Mouse (Mus musculus): ENCODE measurements around the gene Fam129a. TPM values are rescaled to one million over a fixed set of nuclear protein-coding genes. Genes with fewer than 3 reads are reported as not detected.

Fam129a gene
- polyA plus RNA-seq, 1 experiment from 2014 or later: 1.3 TPM

DNA sequence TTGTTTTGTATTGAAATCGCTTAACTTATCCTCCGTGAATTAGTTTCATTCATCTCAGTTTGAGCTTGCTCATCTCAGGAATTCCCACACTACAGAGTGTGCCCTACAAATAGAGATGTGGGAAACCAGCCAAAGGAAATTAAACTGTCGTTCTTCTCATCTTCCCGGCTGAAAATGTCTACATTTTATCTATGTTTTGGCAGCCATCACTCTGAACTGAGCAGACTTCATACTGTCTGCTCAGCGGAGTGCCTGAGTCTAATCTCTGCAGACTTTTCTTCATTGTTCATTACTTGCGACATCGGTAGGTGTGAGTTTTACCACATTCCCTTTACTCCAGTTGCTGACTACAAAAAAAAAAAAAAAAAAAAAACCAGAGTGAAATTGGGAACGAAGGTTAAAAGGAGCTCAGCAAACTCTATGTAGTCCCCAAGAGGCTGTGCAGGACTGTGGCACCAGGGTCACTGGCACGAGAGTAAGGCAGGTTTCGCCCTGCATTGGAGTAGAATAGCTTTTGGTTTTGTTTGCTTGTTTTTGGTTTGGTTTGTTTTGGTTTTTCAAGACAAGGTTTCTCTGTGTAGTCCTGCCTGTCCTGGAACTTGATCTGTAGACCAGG lies 43.4 kb downstream of the Fam129a start:
- WGBS: 82% methylated on average over 10 of the region's 10 CpGs
- H3K27me3 ChIP-seq (ENCODE audit: control insufficient read depth, insufficient read depth, low read length): no peaks in the 10 kb centered on the region
- no peak for ATAC-seq (replicated peaks; ENCODE audit: low FRiP score)

DNA sequence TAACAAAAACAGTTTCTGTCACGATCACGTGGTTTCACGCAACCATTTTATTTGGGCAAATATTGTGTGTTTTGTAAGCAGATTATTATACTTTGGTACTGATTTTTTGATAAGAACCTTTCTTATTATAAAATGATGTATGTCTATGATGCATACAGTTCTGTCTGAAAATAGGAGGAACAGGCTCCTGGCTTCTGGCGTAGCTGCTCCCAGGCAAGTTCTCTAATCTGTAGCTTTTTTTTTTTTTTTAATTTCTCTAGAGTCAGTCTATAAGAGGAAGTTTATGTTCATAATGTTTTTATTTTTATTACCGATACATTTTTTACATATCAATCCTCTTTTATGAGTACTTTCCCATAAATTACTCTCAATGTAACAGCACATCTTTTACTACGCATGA lies 44.6 kb downstream of the Fam129a start:
- no peak for ATAC-seq (replicated peaks; ENCODE audit: low FRiP score)
- no peak overlapping the region for H3K4me2 ChIP-seq (ENCODE audit: low read depth, low read length, severe bottlenecking)
- no peaks in the 10 kb centered on the region for H3K9me3 ChIP-seq (ENCODE audit: control insufficient read depth, low read length)
- no peak for DNase-seq (ENCODE audit: low spot score)
- WGBS: 95% methylated on average over 6 of the region's 6 CpGs
- no peaks in the 10 kb centered on the region for H3K4me1 ChIP-seq (replicated peaks; ENCODE audit: control insufficient read depth, insufficient read depth, low read length)
- no peaks in the 10 kb centered on the region for H3K36me3 ChIP-seq (ENCODE audit: control insufficient read depth, insufficient read depth, low read length)
- H3K4me3 ChIP-seq (ENCODE audit: low read depth, low read length): no peak overlapping the region
- no peaks in the 10 kb centered on the region for H3K27me3 ChIP-seq (ENCODE audit: control insufficient read depth, insufficient read depth, low read length)
- H3K27ac ChIP-seq (ENCODE audit: low read depth, low read length): no peak overlapping the region
- no peak overlapping the region for H3K9ac ChIP-seq (ENCODE audit: low read length)

More for the DNA sequence above, 43.4 kb downstream of the Fam129a start:
- no peak overlapping the region for H3K4me2 ChIP-seq (ENCODE audit: low read depth, low read length, severe bottlenecking)
- H3K4me1 ChIP-seq (replicated peaks; ENCODE audit: control insufficient read depth, insufficient read depth, low read length): no peaks in the 10 kb centered on the region
- H3K4me3 ChIP-seq (ENCODE audit: low read depth, low read length): no peak overlapping the region
- no peaks in the 10 kb centered on the region for H3K9me3 ChIP-seq (ENCODE audit: control insufficient read depth, low read length)
- no peak for DNase-seq (ENCODE audit: low spot score)
- H3K9ac ChIP-seq (ENCODE audit: low read length): no peak overlapping the region
- H3K27ac ChIP-seq (ENCODE audit: low read depth, low read length): no peak overlapping the region
- H3K36me3 ChIP-seq (ENCODE audit: control insufficient read depth, insufficient read depth, low read length): no peaks in the 10 kb centered on the region

DNA sequence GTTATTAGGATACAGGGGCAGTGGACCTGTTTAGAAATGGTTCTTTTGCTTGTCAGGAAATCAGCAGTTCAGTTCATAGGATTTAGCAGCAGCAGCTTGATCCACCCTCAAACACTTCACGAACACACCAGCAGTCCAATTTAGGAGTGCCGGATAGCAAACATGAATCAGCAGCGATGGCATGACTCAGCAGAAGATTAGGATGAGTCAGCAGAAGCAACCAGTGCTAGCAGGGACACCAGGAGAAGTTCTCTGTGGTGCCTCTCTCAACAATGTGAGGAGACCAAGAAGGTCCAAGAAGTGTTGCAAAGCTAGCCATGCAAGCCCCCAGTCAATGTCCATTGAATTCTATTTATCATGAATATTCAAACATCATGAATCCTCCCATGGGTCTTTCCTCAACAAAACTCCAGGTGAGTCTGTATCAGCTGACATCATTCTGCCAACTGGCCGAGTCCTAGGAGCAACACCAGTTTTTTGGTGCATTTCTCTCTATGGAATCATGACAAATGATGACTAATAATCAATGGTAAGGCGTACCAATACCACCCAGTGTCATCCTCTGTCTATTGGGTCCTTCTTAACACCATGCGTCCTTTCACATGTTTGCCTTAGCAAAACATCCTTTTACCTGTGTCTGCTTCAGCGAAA lies 45.7 kb downstream of the Fam129a start:
- Histone ChIP-seq H3K4me2 (ENCODE audit: low read depth, low read length, severe bottlenecking) (no peak overlapping the region), H3K4me1 (replicated peaks; ENCODE audit: control insufficient read depth, insufficient read depth, low read length) (no peaks in the 10 kb centered on the region), H3K4me3 (ENCODE audit: low read depth, low read length) (no peak overlapping the region), H3K27ac (ENCODE audit: low read depth, low read length) (no peak overlapping the region), H3K36me3 (ENCODE audit: control insufficient read depth, insufficient read depth, low read length) (no peaks in the 10 kb centered on the region), H3K9ac (ENCODE audit: low read length) (no peak overlapping the region), H3K9me3 (ENCODE audit: control insufficient read depth, low read length) (no peaks in the 10 kb centered on the region), H3K27me3 (ENCODE audit: control insufficient read depth, insufficient read depth, low read length) (no peaks in the 10 kb centered on the region)
- no peak for ATAC-seq (replicated peaks; ENCODE audit: low FRiP score)
- WGBS: 86% methylated on average over 7 of the region's 7 CpGs
- DNase-seq (ENCODE audit: low spot score): no peak

DNA sequence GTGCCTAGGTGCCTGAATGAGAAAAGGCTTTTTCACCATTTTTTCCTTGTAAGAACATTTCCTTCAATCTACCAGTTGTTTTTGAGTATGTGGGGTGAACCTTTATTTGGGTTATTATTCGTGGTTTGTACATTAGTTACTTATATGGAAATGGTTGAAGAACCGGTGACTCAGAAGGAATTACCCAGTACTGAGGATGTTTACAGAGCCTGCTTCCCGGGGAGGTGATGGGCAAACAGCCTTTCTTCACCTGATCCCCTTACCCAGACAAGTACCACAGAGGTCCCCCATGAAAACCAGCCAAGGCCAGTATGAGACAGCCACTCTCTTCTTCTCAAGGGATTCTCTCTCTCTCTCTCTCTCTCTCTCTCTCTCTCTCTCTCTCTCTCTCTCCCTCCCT lies 47.3 kb downstream of the Fam129a start:
- H3K27me3 ChIP-seq (ENCODE audit: control insufficient read depth, insufficient read depth, low read length): no peaks in the 10 kb centered on the region
- 76% methylated on average over 3 of the region's 3 CpGs for WGBS
- no peak overlapping the region for H3K4me3 ChIP-seq (ENCODE audit: low read depth, low read length)
- H3K4me2 ChIP-seq (ENCODE audit: low read depth, low read length, severe bottlenecking): no peak overlapping the region
- no peaks in the 10 kb centered on the region for H3K4me1 ChIP-seq (replicated peaks; ENCODE audit: control insufficient read depth, insufficient read depth, low read length)
- DNase-seq (ENCODE audit: low spot score): no peak
- H3K9ac ChIP-seq (ENCODE audit: low read length): no peak overlapping the region
- ATAC-seq (replicated peaks; ENCODE audit: low FRiP score): no peak
- no peaks in the 10 kb centered on the region for H3K9me3 ChIP-seq (ENCODE audit: control insufficient read depth, low read length)
- no peak overlapping the region for H3K27ac ChIP-seq (ENCODE audit: low read depth, low read length)
- no peaks in the 10 kb centered on the region for H3K36me3 ChIP-seq (ENCODE audit: control insufficient read depth, insufficient read depth, low read length)

DNA sequence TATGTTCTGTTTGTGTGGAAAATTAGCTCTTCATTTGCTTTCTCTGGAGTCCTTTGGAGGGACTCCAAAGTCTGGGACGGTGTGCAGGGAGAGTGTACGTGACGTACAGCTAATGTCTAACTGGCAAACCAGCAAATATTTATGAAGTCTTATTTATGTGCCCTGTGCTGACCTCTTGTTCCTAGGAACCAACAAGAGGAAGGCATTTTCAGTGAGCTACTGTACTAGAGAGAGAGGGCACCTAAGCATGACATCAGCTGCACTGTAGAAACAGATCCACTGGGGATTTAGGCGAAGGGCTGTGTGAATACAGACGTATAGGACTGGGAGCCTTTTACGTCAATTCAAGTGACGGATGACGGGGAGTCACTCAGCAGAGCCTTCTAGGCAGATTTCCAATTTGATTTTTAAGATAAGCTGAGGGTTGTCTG lies 48.3 kb downstream of the Fam129a start:
- no peak for ATAC-seq (replicated peaks; ENCODE audit: low FRiP score)
- 90% methylated on average over 8 of the region's 8 CpGs for WGBS
- H3K4me1 ChIP-seq (replicated peaks; ENCODE audit: control insufficient read depth, insufficient read depth, low read length): no peaks in the 10 kb centered on the region
- no peak overlapping the region for H3K4me3 ChIP-seq (ENCODE audit: low read depth, low read length)
- H3K9me3 ChIP-seq (ENCODE audit: control insufficient read depth, low read length): no peaks in the 10 kb centered on the region
- no peak overlapping the region for H3K27ac ChIP-seq (ENCODE audit: low read depth, low read length)
- no peak for DNase-seq (ENCODE audit: low spot score)
- no peak overlapping the region for H3K4me2 ChIP-seq (ENCODE audit: low read depth, low read length, severe bottlenecking)
- H3K36me3 ChIP-seq (ENCODE audit: control insufficient read depth, insufficient read depth, low read length): no peaks in the 10 kb centered on the region
- no peaks in the 10 kb centered on the region for H3K27me3 ChIP-seq (ENCODE audit: control insufficient read depth, insufficient read depth, low read length)
- H3K9ac ChIP-seq (ENCODE audit: low read length): no peak overlapping the region

DNA sequence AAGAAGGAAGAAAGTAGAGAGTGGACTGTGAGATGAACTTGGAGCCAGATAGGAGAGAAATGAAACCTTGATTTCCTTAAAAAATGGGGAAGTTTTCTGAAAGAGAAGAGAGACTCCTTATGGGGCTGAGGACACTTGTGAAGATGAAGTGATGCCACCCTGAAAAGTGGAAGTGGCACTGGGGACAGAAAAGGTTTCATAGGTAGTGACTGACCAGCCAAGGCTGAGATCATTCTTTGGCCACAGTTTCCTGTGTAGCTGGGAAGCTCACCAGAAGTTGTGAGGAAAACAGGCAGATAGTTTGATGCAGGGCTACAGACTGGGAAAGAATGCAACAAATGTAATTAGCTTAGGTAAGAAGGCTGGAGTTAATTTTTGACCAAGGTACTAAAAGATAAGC lies 49.7 kb downstream of the Fam129a start:
- no peaks in the 10 kb centered on the region for H3K4me1 ChIP-seq (replicated peaks; ENCODE audit: control insufficient read depth, insufficient read depth, low read length)
- H3K4me3 ChIP-seq (ENCODE audit: low read depth, low read length): no peak overlapping the region
- H3K27me3 ChIP-seq (ENCODE audit: control insufficient read depth, insufficient read depth, low read length): no peaks in the 10 kb centered on the region
- H3K36me3 ChIP-seq (ENCODE audit: control insufficient read depth, insufficient read depth, low read length): no peaks in the 10 kb centered on the region
- no peak overlapping the region for H3K4me2 ChIP-seq (ENCODE audit: low read depth, low read length, severe bottlenecking)
- H3K27ac ChIP-seq (ENCODE audit: low read depth, low read length): no peak overlapping the region
- H3K9me3 ChIP-seq (ENCODE audit: control insufficient read depth, low read length): no peaks in the 10 kb centered on the region
- no peak overlapping the region for H3K9ac ChIP-seq (ENCODE audit: low read length)
- ATAC-seq (replicated peaks; ENCODE audit: low FRiP score) (no peak), DNase-seq (ENCODE audit: low spot score) (no peak)

DNA sequence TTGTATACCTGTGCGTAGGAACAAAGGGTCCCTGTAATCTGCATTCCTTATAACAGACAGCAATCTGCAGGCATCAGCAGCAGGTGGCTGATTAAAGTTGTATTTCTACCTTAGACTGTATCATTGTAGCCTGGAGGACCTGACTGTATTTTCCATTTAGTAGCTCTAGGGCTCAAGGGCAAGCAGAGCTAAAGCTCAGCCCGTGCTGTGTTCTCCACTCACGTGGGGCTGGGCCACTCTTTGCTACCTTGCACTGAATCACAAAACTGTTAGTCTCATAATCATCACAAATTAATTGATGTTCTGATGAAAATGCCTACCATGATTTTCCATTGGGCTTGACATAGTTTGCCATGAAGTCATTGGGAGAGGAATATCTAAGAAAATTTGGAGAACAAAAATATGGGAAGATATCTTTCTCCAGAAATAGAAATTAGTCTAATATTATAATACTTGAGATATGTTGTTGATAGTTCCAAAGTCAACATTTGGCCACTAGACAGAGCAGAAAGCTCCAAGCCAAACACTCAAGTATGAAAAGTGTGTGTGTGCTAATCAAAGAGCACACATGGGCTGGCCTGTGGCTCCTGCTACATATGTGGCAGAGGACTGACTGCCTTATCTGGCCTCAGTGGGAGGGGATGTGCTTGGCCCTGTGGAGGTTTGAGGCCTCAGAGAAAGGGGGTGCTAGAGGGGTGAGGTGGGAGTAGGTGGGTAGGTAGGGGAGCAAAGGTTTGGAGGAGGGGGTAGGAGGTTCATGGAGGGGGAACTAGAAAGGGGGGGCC lies 53.6 kb downstream of the Fam129a start:
- Histone ChIP-seq H3K9ac (ENCODE audit: low read length) (no peak overlapping the region), H3K36me3 (ENCODE audit: control insufficient read depth, insufficient read depth, low read length) (no peaks in the 10 kb centered on the region), H3K4me2 (ENCODE audit: low read depth, low read length, severe bottlenecking) (no peak overlapping the region), H3K27ac (ENCODE audit: low read depth, low read length) (no peak overlapping the region), H3K9me3 (ENCODE audit: control insufficient read depth, low read length) (no peaks in the 10 kb centered on the region), H3K27me3 (ENCODE audit: control insufficient read depth, insufficient read depth, low read length) (no peaks in the 10 kb centered on the region), H3K4me1 (replicated peaks; ENCODE audit: control insufficient read depth, insufficient read depth, low read length) (no peaks in the 10 kb centered on the region), H3K4me3 (ENCODE audit: low read depth, low read length) (no peak overlapping the region)
- DNase-seq (ENCODE audit: low spot score): no peak
- WGBS: 78% methylated on average over 3 of the region's 3 CpGs
- no peak for ATAC-seq (replicated peaks; ENCODE audit: low FRiP score)

DNA sequence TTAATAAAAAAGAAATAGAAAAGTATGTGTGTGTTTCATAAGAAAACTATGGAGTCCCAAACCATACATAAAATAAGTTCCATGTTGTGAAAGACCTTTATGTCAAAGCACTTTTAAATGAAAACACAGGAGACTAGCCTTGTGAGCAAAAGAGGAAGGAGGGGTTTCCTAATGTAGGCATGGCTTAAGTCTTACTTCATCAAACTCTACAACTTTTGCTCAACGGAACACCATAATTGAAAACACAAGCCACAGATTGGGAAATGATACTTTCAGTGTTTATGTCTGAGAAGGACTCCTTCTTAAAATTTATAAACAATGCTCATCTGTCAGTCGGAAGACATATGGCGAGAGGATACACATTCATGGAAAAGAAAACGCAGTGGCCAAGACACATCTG lies 54.3 kb downstream of the Fam129a start:
- Histone ChIP-seq H3K4me2 (ENCODE audit: low read depth, low read length, severe bottlenecking) (no peak overlapping the region), H3K36me3 (ENCODE audit: control insufficient read depth, insufficient read depth, low read length) (no peaks in the 10 kb centered on the region), H3K4me1 (replicated peaks; ENCODE audit: control insufficient read depth, insufficient read depth, low read length) (no peaks in the 10 kb centered on the region), H3K27me3 (ENCODE audit: control insufficient read depth, insufficient read depth, low read length) (no peaks in the 10 kb centered on the region), H3K9me3 (ENCODE audit: control insufficient read depth, low read length) (no peaks in the 10 kb centered on the region), H3K27ac (ENCODE audit: low read depth, low read length) (no peak overlapping the region), H3K9ac (ENCODE audit: low read length) (no peak overlapping the region), H3K4me3 (ENCODE audit: low read depth, low read length) (no peak overlapping the region)
- DNase-seq (ENCODE audit: low spot score): no peak
- 91% methylated on average over 4 of the region's 4 CpGs for WGBS
- no peak for ATAC-seq (replicated peaks; ENCODE audit: low FRiP score)
